Mouse (Mus musculus) embryo, embryonic 9.5 days (tissue): Measurements from ENCODE around the gene Palb2.

Experiments
- DNase-seq: peaks from one replicate; pipeline ENCODE4 v3.0.0-alpha.2; 2017; ENCODE audit errors: extremely low spot score

Palb2 gene

DNA sequence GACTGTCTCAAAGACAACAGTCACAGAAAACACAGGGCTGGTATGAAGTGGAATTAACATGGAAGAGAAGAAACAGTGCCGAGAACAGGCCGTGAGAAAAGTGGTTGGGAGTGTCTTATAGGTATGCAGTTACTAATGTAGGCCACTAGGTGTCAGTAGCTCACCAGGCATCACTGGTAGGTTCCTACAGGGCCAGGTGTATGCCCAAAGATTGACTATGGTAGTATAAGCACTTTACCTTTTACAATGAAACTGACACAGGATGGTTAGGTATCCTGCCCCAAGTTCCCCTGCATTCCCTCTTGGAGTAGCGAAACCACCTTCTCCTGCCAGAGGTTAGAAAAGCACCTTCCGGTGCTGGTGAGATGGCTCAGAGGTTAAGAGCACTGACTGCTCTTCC, 33.6 kb downstream of the Palb2 start:
- peak; percentile 32 for DNase-seq

DNA sequence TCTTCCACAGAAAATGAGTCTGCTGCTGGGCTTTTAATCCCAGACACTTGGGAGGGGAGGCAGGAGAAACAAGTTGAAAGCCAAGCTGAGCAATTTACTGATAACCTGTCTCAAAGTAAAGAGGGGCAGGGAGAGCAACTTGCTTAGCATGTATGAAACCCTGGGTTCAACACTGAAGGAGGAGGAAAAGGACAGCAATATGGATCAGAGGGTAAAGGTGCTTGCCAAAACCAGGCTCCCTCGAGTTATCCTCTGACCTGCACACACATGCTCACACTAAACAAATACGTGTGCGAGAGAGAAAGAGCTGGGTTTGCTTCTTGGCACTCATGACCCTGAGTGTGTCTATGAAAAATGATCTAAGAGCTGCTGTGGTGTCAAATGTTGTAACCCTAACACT, 34.8 kb downstream of the Palb2 start:
- DNase-seq = no peak

- no peak for DNase-seq
These were observed 38.0 kb downstream of the Palb2 start for GRCm38 (mm10) chr7:122094564-122095330.

DNA sequence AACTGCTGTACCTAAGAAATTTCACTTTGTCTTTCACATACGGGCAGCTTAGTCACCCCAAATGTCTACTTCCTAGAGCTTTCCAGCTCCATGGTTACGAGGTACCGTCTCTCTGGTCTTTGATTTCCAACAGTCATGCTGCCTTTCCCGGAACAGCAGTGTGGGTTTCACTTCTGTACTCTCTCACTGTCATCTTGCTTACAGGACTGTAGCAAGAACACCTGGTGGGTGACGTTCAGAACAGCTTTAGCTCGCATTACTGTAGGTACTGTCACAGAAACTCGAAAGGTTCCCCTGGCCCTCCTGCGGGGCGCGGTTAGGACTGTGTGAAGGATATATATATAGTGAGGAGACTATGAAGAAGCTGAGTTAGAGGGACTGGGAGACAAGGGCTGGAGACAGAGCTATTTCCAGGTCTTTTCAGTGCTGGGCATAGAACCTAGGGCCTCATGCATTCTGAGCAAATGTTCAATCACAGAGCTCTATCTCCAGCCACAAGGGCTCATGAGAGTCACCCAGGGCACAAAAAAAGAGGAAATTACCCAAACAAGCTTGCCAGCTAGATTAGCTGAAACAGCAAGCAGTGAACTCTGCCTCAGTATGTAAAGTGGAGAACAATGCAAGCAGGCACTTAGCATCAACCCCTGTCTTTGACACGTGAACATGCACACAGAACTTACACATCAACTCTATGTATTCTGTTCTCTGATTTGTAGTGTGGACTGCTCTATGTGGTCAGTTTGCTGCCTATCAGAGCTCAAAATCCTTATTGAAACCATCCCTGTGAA, 45.4 kb downstream of the Palb2 start:
- no peak for DNase-seq

DNA sequence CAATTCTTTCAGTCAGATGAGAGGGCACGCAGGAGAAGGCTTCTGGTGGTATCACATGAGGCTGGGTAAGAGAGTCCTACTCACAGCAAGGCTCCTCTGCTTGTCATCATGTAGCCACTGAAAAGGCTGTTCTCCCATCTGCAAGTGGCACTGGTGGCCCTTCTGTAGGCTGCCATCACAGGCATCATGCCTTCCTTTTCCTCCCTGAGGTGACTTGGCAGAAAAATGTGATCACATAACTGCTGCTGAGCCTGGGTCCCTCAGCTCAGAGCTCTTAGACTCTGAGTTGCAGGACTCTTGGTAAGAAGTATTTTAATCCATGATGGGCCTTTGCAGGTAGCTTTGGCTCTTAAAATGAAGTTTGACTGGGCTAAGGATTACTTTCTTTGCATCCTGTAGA, 51.7 kb downstream of the Palb2 start:
- no peak for DNase-seq

DNA sequence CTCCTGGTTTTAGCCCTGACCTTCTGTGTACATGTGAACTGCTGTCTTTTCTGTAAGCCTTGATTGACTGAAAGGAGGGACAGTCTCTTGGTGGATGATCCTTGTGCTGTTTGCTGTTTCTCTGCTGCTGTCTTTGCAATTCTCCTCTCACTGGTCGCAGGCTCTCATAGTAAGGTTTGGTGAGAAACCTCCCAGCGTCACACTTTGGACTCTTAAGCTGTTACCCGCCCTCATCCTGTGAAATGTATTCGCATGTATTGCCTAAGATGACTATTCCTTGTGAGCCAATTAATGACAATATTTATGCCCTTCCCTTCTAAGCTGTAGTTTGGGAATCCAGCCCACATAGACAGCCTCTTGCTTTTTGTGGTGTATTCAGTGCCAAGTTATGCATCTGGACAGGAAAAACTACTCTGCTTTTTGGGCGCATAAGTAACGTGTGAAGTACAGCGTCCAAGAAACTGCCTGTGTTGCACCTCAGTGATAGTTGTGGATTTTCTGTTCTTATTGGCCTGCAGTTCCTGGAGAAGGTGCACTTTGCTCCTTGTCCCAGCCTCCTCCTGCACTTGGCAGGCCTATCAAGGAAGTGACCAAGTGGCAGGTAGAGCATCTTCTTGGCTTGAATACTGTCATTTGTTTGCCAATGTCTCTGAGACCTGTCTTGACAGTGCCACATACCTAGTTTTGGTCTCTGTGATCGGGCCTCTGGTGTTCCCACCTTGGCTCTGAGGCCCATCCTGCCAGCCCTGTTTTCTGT, 52.8 kb downstream of the Palb2 start:
- no peak for DNase-seq

DNA sequence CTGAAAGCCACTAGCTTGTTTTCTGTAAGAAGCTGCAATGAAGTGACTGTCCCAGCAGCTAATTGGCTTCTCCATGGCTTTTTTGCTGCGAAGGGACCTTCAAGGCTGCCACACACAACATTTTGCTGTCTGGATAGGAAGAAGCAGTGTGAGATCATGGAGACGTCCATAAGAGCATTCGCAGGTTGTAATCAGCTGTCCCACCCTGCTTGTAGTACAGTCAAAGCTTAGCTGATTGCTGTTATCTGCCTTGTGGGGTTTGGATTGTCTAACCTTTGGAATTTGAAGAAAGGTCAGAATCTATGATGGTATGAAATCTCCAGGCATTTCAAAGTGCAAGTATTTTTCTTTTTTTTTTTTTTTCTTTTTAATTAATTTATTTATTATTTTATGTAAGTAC, 58.4 kb downstream of the Palb2 start:
- no peak for DNase-seq

GRCm38 (mm10) chr7:122067517-122068381, 65.0 kb downstream of the Palb2 start:
- no peak for DNase-seq

DNA sequence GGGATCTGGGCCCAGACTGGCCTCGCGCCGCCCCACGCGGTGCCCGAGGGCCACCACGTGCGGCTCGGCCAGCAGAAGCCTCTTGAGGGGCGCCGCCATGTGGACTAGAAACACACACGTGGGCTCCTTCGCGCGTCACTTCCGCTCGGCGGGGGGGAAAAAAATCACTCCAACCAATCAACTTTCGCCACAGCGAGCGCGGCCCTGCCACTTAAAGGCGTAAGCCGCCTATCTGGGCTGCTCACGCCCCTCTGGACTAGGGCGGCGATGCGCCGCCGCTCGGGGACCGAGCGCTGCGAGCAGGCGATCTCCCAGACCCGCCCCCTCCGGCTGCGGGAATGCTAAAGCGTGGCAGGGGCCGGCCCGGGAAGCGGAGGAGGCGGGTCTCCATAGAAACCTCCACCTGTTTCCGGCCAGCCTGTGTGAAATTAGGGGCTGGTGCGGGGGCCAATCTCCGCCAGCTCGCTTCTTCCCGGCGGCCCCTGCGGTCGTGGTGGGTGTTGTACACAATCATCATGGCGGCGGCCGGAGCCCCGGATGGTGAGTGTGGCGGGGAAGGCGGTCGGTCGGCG, 65.8 kb downstream of the Palb2 start, which contains the start of the genes Ubfd1 and Ears2:
Ubfd1 (plus strand) TSS at position 231 of the 572 bp plus-strand sequence.
Ears2 (minus strand) TSS at position 319 of the 572 bp plus-strand sequence.
- DNase-seq = peak; percentile 97

DNA sequence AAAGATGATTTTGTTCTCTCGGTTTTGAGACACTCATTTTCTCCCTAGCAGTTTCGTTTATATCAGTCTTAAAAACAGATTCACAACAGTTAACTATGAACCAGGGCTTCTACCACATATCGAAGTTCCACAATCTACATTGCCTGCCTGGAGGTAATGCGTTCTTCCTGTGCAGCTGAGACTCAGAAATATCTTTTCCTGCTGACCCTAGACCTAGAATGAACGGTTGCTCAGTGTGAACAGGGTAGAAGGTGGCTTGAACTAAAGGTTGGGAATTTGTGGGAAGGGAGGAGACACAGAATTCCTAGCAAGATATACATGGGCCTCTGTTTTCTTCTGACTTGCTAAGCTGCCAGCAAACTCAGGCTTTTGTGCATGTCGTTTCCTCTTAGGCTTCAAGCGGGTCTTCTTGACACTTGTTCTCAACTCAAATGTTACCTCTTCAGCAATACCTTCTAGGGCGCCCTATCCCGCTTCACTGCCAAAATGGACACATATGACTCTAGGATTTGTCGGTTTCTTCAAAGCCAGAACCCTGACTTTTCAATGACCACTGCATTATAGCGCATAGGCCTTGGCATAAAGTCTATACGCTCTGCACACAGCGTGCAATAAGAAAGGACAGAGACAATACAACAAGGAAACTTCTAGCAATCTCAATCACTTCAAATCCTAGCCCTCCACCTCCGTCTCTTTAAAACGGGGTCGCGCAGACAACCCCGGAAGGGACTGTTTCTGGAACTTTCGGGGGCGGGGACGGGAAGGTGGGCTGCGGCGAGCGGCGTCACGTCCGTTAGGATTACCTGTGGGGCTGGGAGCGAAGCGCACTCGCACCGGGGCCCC, 66.5 kb downstream of the Palb2 start:
- DNase-seq = no peak

DNA sequence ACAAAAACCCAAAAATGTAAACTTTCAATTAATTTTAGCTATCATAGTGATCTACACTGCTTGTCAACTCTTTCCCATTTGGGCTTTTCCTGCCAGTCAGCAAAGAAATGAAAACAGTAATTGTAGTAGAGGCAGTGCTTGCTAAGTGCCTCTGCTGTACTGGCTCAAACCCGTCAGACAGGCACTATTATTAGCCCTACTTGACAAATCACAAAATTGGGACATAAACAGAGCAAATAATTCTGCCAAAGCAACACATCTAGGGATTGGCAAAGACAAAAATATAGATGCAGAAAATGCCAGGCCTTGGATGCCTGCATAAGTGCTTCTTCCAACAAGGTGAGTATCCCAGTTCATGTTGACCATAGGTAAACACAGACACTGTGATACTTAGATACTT, 67.1 kb downstream of the Palb2 start:
- DNase-seq = no peak
